Mouse (Mus musculus): ENCODE measurements around the gene Eva1c. TPM values are rescaled to one million over a fixed set of nuclear protein-coding genes. Genes with fewer than 3 reads are reported as not detected.

Gene Eva1c
- polyA plus RNA-seq (2012; rRNA removed; ENCODE audit: low replicate concordance), result 0.38 and 1.4 TPM in 2 replicates

GRCm38 (mm10) chr16:90826457-90826856, at the start of gene Eva1c:
Eva1c (plus strand) TSS chr16:90826719.

GRCm38 (mm10) chr16:90809975-90810715, 16.4 kb upstream of the Eva1c start, which contains the start of gene Urb1:
Urb1 (minus strand) TSS chr16:90810413.

GRCm38 (mm10) chr16:90934687-90935328, 108.3 kb downstream of the Eva1c start, which contains the start of gene Cfap298:
Cfap298 (minus strand) TSS chr16:90935114.

Other genes with a start within 250 kb of the Eva1c start
- 9.0 and 10.1 TPM in 2 replicates for gene Mis18a, start 99.3 kb upstream of the Eva1c start, polyA plus RNA-seq (2012; rRNA removed; ENCODE audit: low replicate concordance)
- gene Mrap, start 88.5 kb upstream of the Eva1c start, polyA plus RNA-seq (2012; rRNA removed; ENCODE audit: low replicate concordance), result 0.68 and 15.7 TPM in 2 replicates
- 0.96 and 1.9 TPM in 2 replicates for gene Urb1, start 16.3 kb upstream of the Eva1c start, polyA plus RNA-seq (2012; rRNA removed; ENCODE audit: low replicate concordance)
- 21.6 and 27.4 TPM in 2 replicates for gene Cfap298, start 108.4 kb downstream of the Eva1c start, polyA plus RNA-seq (2012; rRNA removed; ENCODE audit: low replicate concordance)
- 14.4 and 20.1 TPM in 2 replicates for gene Synj1, start 184.6 kb downstream of the Eva1c start, polyA plus RNA-seq (2012; rRNA removed; ENCODE audit: low replicate concordance)
- gene Paxbp1, start 217.8 kb downstream of the Eva1c start, polyA plus RNA-seq (2012; rRNA removed; ENCODE audit: low replicate concordance), result 3.7 and 4.9 TPM in 2 replicates

Data from duodenum, adult 2 months (tissue).